Mouse (Mus musculus) bone marrow, adult 2 months (tissue): Measurements from ENCODE around the gene Cdkn3.

ENCODE experiments used
- CTCF ChIP-seq: fragments of 200-500 bp; IDR thresholded peaks from 2 replicates; pipeline ENCODE4 v1.5.1; 2011; ENCODE audit warnings: low read length, control low read depth; ENCODE audit not compliant: control insufficient read depth, insufficient read depth
- POLR2A ChIP-seq: fragments of 200-500 bp; IDR thresholded peaks from 2 replicates; pipeline ENCODE4 v1.6.1; 2011; ENCODE audit warnings: low read depth, mild to moderate bottlenecking, control low read depth, low read length, borderline replicate concordance; ENCODE audit not compliant: control insufficient read depth

DNA sequence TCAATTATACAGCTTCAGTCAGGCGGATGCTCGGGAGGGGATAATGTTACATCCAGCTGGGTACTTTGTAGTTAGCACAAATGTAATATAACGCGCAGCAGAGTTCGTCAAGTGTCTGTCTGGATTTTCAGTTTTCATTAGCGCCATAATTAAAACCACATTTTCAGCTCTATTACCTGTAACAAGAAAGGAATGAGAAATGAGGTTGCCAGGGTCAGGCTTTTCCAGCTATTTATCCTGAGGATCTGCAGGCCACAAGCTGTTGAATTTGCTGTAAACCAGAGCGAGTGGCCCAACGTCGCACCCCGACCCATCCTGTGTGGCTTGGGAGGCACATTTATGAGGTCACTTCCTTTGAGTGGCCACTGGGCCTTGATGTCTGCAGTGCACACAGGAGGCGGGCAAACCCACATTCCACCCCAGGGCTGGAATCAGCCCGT, 41.8 kb upstream of the Cdkn3 start:
- TF ChIP-seq CTCF, result no peak
- no peak for TF ChIP-seq POLR2A
